Mouse (Mus musculus): ENCODE measurements around the gene Ces3b. TPM values are rescaled to one million over a fixed set of nuclear protein-coding genes. Genes with fewer than 3 reads are reported as not detected.

The Ces3b gene
- polyA plus RNA-seq, 1 experiment from 2014 or later, result 0.12 TPM

Other genes with a start within 250 kb of the Ces3b start
- not detected in 2 replicates for gene Ces2c, start 236.7 kb upstream of the Ces3b start, polyA plus RNA-seq (2014; fragmentation: Nextera tagmentation; extraction: Ambion mirVana)
- 0.09 TPM in 2 replicates for gene Ces2e, start 157.5 kb upstream of the Ces3b start, polyA plus RNA-seq (2014; fragmentation: Nextera tagmentation; extraction: Ambion mirVana)
- not detected in 2 replicates for gene Ces2f, start 136.4 kb upstream of the Ces3b start, polyA plus RNA-seq (2014; fragmentation: Nextera tagmentation; extraction: Ambion mirVana)
- 2.3 and 3.4 TPM in 2 replicates for gene Ces2g, start 122.0 kb upstream of the Ces3b start, polyA plus RNA-seq (2014; fragmentation: Nextera tagmentation; extraction: Ambion mirVana)
- not detected in 2 replicates for gene Ces2h, start 82.9 kb upstream of the Ces3b start, polyA plus RNA-seq (2014; fragmentation: Nextera tagmentation; extraction: Ambion mirVana)
- not detected in 2 replicates for gene Ces3a, start 35.2 kb upstream of the Ces3b start, polyA plus RNA-seq (2014; fragmentation: Nextera tagmentation; extraction: Ambion mirVana)
- gene Ces4a, start 48.0 kb downstream of the Ces3b start, polyA plus RNA-seq (2014; fragmentation: Nextera tagmentation; extraction: Ambion mirVana), result not detected in 2 replicates
- 52.3 and 52.9 TPM in 2 replicates for gene Cbfb, start 86.9 kb downstream of the Ces3b start, polyA plus RNA-seq (2014; fragmentation: Nextera tagmentation; extraction: Ambion mirVana)
- 21.2 and 21.8 TPM in 2 replicates for gene D230025D16Rik, start 141.4 kb downstream of the Ces3b start, polyA plus RNA-seq (2014; fragmentation: Nextera tagmentation; extraction: Ambion mirVana)
- 11.5 and 15.0 TPM in 2 replicates for gene B3gnt9, start 171.4 kb downstream of the Ces3b start, polyA plus RNA-seq (2014; fragmentation: Nextera tagmentation; extraction: Ambion mirVana)
- 15.2 and 18.0 TPM in 2 replicates for gene Tradd, start 180.9 kb downstream of the Ces3b start, polyA plus RNA-seq (2014; fragmentation: Nextera tagmentation; extraction: Ambion mirVana)
- gene Fbxl8, start 180.9 kb downstream of the Ces3b start, polyA plus RNA-seq (2014; fragmentation: Nextera tagmentation; extraction: Ambion mirVana), result 2.9 and 4.0 TPM in 2 replicates
- gene Hsf4, start 186.0 kb downstream of the Ces3b start, polyA plus RNA-seq (2014; fragmentation: Nextera tagmentation; extraction: Ambion mirVana), result 0.27 TPM in 1 of 2 replicates, not detected in the other
- gene Nol3, start 192.4 kb downstream of the Ces3b start, polyA plus RNA-seq (2014; fragmentation: Nextera tagmentation; extraction: Ambion mirVana), result 2.9 and 3.4 TPM in 2 replicates
- 4.0 and 7.2 TPM in 2 replicates for gene 4931428F04Rik, start 206.1 kb downstream of the Ces3b start, polyA plus RNA-seq (2014; fragmentation: Nextera tagmentation; extraction: Ambion mirVana)
- 13.7 and 14.7 TPM in 2 replicates for gene Exoc3l, start 212.3 kb downstream of the Ces3b start, polyA plus RNA-seq (2014; fragmentation: Nextera tagmentation; extraction: Ambion mirVana)
- 50.3 and 51.3 TPM in 2 replicates for gene E2f4, start 213.9 kb downstream of the Ces3b start, polyA plus RNA-seq (2014; fragmentation: Nextera tagmentation; extraction: Ambion mirVana)
- 3.4 TPM in 2 replicates for gene Elmo3, start 221.8 kb downstream of the Ces3b start, polyA plus RNA-seq (2014; fragmentation: Nextera tagmentation; extraction: Ambion mirVana)
- gene Lrrc29, start 242.5 kb downstream of the Ces3b start, polyA plus RNA-seq (2014; fragmentation: Nextera tagmentation; extraction: Ambion mirVana), result 1.2 and 1.4 TPM in 2 replicates
- gene Tmem208, start 242.6 kb downstream of the Ces3b start, polyA plus RNA-seq (2014; fragmentation: Nextera tagmentation; extraction: Ambion mirVana), result 81.1 and 88.6 TPM in 2 replicates